Mouse (Mus musculus): ENCODE data around the gene Pou2f3. TPM values are rescaled to one million over a fixed set of nuclear protein-coding genes. Genes with fewer than 3 reads are reported as not detected.

Pou2f3 gene
- total and polyA plus RNA-seq, 3 experiments: not detected

GRCm38 (mm10) chr9:43238631-43239545 is 28.7 kb upstream of the Pou2f3 start (continued):
- TF ChIP-seq ELF1 (IDR thresholded peaks at IDR 0.05; ENCODE audit: low read depth, low read length) (0 out of 2 replicates have a peak, but pooled peaks have one; percentile 9), TAL1 (IDR thresholded peaks at IDR 0.05; ENCODE audit: low read length) (no peak)

GRCm38 (mm10) chr9:43238167-43238566 is 28.0 kb upstream of the Pou2f3 start:
- H3K79me2 ChIP-seq (ENCODE audit: control insufficient read depth, insufficient read depth, low read length, poor library complexity): peaks cover 36% of the 10 kb centered on the region
- H3K4me3 ChIP-seq (ENCODE audit: control insufficient read depth in 1 of 2, insufficient read depth in 1 of 2, low read depth in 2 of 2, low read length in 2 of 2): peak overlapping the region; percentile 74 to 95
- H3K36me3 ChIP-seq (ENCODE audit: control insufficient read depth in 1 of 2, insufficient read depth in 2 of 2, low read length in 2 of 2): peaks cover 0 to 67% of the 10 kb centered on the region in 2 experiments; a peak in 3 of 4 replicates
- H3K9ac ChIP-seq (ENCODE audit: control insufficient read depth, low read depth, low read length, poor library complexity, severe bottlenecking): peak overlapping the region; percentile 87
- H3K27me3 ChIP-seq (ENCODE audit: control insufficient read depth in 1 of 2, insufficient read depth in 2 of 2, low read length in 2 of 2): no peaks in the 10 kb centered on the region
- peak overlapping the region; percentile 99 for H3K27ac ChIP-seq (ENCODE audit: control insufficient read depth, low read depth, low read length)
- TF ChIP-seq ZMIZ1 (IDR thresholded peaks at IDR 0.05; ENCODE audit: low read depth, low read length) (0 out of 2 replicates have a peak, but pooled peaks have one; percentile 45), SIN3A (IDR thresholded peaks at IDR 0.05; ENCODE audit: low read length) (peak; percentile 72), ZKSCAN1 (IDR thresholded peaks at IDR 0.05; ENCODE audit: low read depth, low read length) (no peak), CHD1 (IDR thresholded peaks at IDR 0.05; ENCODE audit: low read depth, low read length) (0 out of 2 replicates have a peak, but pooled peaks have one; percentile 55), GATA1 (IDR thresholded peaks at IDR 0.05; ENCODE audit: low read depth, low read length) (peak; percentile 82), ELF1 (IDR thresholded peaks at IDR 0.05; ENCODE audit: low read depth, low read length) (no peak), CTCF (IDR thresholded peaks at IDR 0.05 in 2 of 3, conservative IDR thresholded peaks at IDR 0.05 in 1 of 3; ENCODE audit: control insufficient read depth in 1 of 3, insufficient read depth in 1 of 3, low read depth in 2 of 3, low read length in 3 of 3, poor library complexity in 1 of 3, severe bottlenecking in 1 of 3) (no peak), MAFK (IDR thresholded peaks at IDR 0.05; ENCODE audit: borderline replicate concordance, low read depth, low read length) (no peak), RCOR1 (IDR thresholded peaks at IDR 0.05; ENCODE audit: low read depth, low read length) (no peak), USF1 (IDR thresholded peaks at IDR 0.05; ENCODE audit: low read depth, low read length) (no peak), EP300 (IDR thresholded peaks at IDR 0.05; ENCODE audit: low read depth in 1 of 2, low read length in 2 of 2) (peak; percentile 43 to 63), HCFC1 (IDR thresholded peaks at IDR 0.05; ENCODE audit: low read depth, low read length) (no peak; the same call in 1 of the 2 replicates), MAX (IDR thresholded peaks at IDR 0.05; ENCODE audit: low read length) (peak; percentile 61; the same call in 1 of the 2 replicates), E2F4 (IDR thresholded peaks at IDR 0.05; ENCODE audit: borderline replicate concordance, low read depth, low read length) (no peak), TBP (IDR thresholded peaks at IDR 0.05; ENCODE audit: low read depth, low read length) (peak; percentile 64), TCF12 (IDR thresholded peaks at IDR 0.05; ENCODE audit: low read depth, low read length) (peak; percentile 63), TAL1 (IDR thresholded peaks at IDR 0.05; ENCODE audit: low read length) (peak; percentile 33; the same call in 1 of the 2 replicates), CHD2 (IDR thresholded peaks at IDR 0.05; ENCODE audit: low read length) (no peak), GABPA (IDR thresholded peaks at IDR 0.05; ENCODE audit: low read depth, low read length) (no peak), ZC3H11A (IDR thresholded peaks at IDR 0.05; ENCODE audit: low read depth, low read length) (no peak), ETS1 (IDR thresholded peaks at IDR 0.05; ENCODE audit: low read depth, low read length) (peak; percentile 54), POLR2AphosphoS2 (IDR thresholded peaks at IDR 0.05; ENCODE audit: low read length) (no peak), MXI1 (IDR thresholded peaks at IDR 0.05; ENCODE audit: low read depth, low read length) (peak; percentile 39; the same call in 1 of the 2 replicates), RAD21 (IDR thresholded peaks at IDR 0.05; ENCODE audit: low read depth, low read length) (no peak), MAZ (IDR thresholded peaks at IDR 0.05; ENCODE audit: low read depth, low read length) (peak; percentile 70; the same call in 1 of the 2 replicates), POLR2AphosphoS5 (IDR thresholded peaks at IDR 0.05; ENCODE audit: borderline replicate concordance, low read depth, low read length) (no peak), SMC3 (IDR thresholded peaks at IDR 0.05; ENCODE audit: low read depth, low read length) (no peak), MEF2A (IDR thresholded peaks at IDR 0.05; ENCODE audit: extremely low read depth, insufficient replicate concordance, low read depth, low read length, poor library complexity, severe bottlenecking) (no peak), MYC (IDR thresholded peaks at IDR 0.05; ENCODE audit: low read depth, low read length) (0 out of 2 replicates have a peak, but pooled peaks have one; percentile 11), POLR2A (IDR thresholded peaks at IDR 0.05; ENCODE audit: control insufficient read depth in 1 of 2, insufficient read depth in 1 of 2, low read depth in 1 of 2, low read length in 2 of 2, poor library complexity in 1 of 2) (peak in 1 of 2 experiments; percentile 47; a peak in 1 of 4 replicates), NELFE (IDR thresholded peaks at IDR 0.05; ENCODE audit: low read depth, low read length) (peak; percentile 39; the same call in 1 of the 2 replicates), KAT2A (conservative IDR thresholded peaks at IDR 0.05; ENCODE audit: low read depth, low read length) (no peak)
- no peaks in the 10 kb centered on the region for H3K9me3 ChIP-seq (replicated peaks; ENCODE audit: insufficient read depth, low read length)
- peaks cover 27 to 66% of the 10 kb centered on the region in 2 experiments for H3K4me1 ChIP-seq (ENCODE audit: control insufficient read depth in 1 of 2, insufficient read depth in 2 of 2, low read length in 2 of 2)
- DNase-seq (ENCODE audit: low read depth, low spot score): peak; percentile 70

Data from MEL (cell line).